Mouse (Mus musculus) hematopoietic stem cell, adult 5-6 weeks (primary cell): Measurements from ENCODE around the gene Abhd11. TPM values are rescaled to one million over a fixed set of nuclear protein-coding genes. Genes with fewer than 3 reads are reported as not detected.

Experiments used
- ATAC-seq, 2 experiments: fragments of 125-278 bp in 1 of 2; replicated peaks in 1 of 2; 2 replicates each; pipeline ENCODE4 v1.8.0; 2016 to 2017; ENCODE audit warnings: inconsistent platforms in 2 of 2, mild to moderate bottlenecking in 2 of 2, moderate number of reproducible peaks in 2 of 2, low read depth in 1 of 2, moderate TSS enrichment in 1 of 2; ENCODE audit not compliant: low FRiP score in 2 of 2, poor library complexity in 2 of 2, severe bottlenecking in 2 of 2, insufficient read depth in 1 of 2, low TSS enrichment in 1 of 2
- total RNA-seq: library from RNA; stranded (forward); fragments of 172-1452, 232-1000 nt; gene quantifications from 2 replicates; pipeline ENCODE4 v1.2.3, GENCODE M21; 2017

The Abhd11 gene
- total RNA-seq, 1 experiment from 2014 or later: 27.1 TPM

DNA sequence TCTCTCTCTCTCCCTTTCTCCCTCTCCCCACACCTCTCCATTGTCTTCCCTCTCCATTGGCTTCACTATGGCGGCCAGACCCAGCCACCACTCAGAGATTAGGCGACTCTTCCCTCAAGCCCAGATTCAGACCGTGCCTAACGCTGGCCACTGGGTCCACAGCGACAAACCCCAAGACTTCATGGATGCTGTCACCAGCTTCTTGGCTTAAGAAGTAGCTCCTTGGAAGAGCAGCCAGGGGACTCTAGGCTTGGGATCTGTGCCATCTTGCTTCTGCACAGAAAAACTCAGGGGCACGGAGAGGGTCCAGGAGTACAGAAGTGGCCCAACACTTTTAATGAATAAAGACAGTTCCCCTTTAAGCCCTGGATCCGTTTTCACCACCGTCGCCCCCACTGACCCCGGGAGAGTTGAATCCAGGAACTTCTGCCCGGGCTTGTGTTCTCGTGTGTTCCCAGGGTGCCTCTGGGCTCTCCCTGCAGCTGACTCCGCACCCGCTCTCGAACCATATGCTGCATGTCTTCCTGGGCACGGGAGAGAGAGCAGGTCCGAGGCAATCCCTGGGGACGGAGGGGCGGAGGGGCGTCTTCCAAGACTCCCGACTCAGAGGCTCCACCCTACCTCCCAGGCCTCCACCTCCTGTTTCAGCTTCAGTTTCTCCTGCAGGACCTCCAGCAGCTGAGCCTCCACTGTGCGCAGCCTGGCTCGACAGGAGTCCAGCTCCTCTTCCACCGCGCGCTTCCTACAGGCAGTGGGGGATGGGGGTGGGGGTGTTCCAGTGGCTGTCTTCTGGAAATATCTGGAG is 3.1 kb downstream of the Abhd11 start:
- ATAC-seq: no peak

DNA sequence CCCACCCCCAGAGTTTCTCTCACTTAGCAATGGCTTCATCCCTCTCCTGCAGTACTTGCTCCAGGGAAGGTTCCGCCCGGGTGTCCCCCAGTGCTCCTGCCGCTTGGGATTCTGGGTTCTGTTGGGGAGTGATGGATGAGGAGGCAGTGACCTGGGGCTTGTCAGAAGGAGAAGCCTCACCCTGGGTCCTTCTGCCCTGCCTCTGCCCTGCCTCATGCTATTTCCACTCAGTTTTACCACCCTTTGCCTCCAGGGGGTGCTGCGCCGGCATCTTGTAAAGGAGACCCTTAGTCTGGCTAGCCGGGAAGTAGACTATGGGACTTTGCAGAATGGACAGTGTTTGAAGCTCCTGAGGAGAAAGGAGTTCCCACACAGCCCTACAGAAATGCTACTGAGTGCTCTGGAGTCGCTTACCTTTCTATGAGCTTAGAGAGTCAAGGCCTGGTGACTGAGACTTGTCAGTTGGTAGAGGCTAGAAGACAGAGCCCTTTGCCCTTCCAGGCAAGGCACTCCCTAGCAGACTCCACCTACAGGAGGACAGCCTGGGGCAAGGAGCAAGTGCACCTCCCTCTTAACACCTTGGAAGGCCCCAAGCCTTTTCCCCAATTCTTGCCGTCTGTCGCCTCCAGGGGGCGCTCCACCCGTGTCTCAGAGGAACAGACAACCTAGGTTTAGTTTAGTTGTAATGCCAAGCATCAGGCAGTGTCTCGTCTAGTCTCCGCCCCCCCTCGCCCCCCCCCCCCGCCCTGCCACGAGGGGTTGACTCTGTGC is 3.9 kb downstream of the Abhd11 start:
- no peak for ATAC-seq

DNA sequence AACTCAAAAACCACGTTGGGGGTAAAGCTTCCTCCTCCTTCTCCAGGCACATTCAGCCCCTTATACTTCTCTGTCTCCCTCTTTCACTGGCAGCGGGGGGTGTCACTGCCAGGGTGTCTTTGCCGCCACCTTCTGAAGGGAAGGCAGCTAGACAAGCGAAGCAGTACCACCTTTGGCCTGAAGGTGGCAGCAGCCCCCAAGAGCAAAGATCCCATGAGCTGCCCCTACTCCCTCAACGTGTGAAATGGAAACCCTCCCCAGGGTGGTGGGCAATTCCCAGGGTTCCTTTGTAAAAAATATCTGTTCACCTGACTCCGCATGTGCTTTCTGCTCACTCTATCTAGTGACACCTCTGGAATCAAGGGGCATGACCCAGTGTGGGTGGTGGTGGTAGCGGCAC is 6.5 kb downstream of the Abhd11 start:
- peak; percentile 71 to 85 for ATAC-seq

DNA sequence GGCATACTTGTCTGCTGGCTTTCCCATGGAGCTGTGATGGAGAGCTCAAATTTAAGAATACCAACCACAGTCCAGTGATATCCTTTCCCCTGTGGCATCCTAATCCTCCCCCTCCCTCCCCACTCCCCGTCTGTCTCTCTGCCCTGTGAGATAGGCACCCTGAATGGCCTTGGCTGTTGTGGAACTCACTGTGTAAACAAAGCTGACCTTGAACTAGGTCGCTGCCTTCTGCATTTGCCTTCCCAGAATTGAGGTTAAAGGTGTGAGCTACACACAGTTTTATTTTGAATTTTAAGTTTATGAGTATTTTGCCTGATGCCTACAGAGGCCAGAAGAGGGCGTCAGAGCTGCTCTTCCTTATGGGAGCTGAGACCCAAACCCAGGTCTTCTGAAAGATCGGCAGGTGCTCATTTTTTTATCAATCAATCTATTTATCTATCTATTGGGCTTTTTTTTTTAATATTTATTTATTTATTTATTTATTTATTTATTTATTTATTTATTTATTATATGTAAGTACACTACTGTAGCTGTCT is 7.3 kb downstream of the Abhd11 start:
- no peak for ATAC-seq

DNA sequence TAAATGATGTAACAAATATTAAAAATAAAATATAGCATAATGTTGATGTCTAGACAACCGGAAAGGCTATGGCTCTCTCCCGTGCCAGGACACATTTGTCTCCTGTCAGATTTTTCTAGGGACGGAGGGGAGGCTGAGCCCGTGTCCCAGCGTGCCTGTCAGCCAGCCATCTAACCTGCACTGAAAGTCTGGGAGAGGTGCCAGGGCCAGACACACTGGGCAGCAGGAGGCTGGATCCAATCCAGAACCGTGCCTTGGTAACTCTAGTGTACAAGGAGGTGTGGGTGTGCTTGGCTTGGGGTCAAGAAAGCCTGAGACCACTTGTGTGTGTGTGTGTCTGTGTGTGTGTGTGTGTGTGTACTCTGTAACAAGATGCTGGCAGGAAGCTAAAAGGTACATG is 12.9 kb downstream of the Abhd11 start:
- ATAC-seq: no peak

DNA sequence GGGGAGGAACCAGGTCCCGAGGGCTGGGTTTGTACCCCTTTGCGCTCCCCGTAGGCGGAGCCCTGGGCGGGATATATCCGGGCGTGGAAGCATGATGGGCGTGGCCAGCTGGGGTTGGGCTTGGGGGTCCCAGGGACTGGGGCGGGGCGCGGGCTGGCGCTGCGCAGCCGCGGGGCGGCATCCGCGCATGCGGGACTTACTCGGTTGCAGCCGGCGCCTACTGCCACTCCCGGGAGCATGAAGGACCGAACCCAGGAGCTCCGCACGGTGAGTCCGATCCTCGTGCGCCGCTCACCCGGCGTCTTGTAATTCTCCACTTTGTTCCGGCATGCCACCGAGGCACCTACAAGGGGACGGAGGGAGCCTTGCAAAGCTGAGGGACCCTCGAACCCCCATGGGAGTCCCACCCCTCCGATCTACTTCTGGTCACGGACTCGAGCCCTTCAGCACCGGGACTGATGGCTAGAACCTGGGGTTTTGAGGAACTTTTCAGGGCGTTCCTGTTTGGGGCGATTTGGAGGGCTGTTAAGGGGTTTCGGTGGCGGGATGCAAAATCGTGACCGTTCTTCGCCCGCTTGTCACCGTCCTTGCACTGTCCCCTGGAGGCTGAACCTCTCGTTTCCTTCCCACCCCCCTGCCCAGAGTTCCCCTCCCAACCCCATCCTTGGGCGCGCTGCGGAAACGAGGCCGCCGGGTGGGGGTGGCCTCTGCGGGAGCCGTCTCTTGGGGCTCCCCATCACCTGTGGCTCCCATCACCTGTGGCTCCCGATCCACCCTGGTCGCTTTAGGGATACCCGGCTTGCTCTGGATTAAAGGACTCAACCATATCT is 14.6 kb downstream of the Abhd11 start, which contains the start of gene Stx1a:
TSS of gene Stx1a (plus strand) at position 139 of the 830 bp plus-strand sequence.
- peak in 1 of 2 experiments; percentile 20; a peak in 2 of 4 replicates for ATAC-seq

DNA sequence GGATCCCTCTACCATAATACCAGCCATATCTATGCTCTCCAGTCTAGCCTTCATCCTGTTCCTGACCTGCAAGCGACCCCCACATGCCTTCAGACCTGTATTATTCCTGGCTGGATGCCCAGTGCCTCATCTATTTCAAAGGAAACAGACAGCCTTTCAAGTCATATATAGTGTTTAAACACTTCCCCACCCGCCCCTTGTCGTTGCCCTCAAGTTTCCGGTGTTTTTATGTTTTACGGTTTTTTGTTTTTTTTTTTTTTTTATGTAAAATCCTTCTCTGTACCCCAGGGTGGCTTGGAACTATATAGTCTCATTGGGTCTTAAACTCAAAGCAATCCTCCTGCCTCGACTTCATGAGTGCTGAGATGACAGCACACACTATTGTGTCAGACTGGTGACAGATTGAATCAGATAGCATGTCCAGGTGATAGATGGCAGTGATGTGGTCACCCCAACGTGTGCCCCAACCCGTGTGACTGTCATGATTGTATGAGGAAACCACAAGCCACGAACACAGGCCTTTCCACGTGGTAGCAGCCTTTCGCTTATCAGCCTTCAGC is 15.8 kb downstream of the Abhd11 start:
- ATAC-seq: peak; percentile 60 to 63

DNA sequence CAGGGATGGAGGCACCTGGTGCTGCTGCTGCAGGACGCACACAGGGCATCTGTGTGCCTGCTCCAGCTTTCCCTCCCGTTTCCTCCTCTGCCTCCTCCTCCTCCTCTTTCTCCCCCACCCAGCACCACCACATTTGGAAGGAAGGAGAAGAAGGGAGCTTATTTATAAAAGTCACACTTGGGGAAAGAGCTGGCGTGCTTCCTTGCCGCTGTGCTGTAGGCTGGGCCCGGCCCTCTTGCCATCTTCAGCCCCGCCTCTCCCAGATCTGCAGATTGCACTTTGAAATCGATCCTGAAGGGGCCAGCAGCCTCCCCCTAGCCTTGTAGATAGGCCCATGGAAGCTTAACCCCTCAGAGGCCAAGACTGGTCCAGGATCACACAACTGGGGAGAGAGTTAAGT is 16.9 kb downstream of the Abhd11 start:
- no peak for ATAC-seq

DNA sequence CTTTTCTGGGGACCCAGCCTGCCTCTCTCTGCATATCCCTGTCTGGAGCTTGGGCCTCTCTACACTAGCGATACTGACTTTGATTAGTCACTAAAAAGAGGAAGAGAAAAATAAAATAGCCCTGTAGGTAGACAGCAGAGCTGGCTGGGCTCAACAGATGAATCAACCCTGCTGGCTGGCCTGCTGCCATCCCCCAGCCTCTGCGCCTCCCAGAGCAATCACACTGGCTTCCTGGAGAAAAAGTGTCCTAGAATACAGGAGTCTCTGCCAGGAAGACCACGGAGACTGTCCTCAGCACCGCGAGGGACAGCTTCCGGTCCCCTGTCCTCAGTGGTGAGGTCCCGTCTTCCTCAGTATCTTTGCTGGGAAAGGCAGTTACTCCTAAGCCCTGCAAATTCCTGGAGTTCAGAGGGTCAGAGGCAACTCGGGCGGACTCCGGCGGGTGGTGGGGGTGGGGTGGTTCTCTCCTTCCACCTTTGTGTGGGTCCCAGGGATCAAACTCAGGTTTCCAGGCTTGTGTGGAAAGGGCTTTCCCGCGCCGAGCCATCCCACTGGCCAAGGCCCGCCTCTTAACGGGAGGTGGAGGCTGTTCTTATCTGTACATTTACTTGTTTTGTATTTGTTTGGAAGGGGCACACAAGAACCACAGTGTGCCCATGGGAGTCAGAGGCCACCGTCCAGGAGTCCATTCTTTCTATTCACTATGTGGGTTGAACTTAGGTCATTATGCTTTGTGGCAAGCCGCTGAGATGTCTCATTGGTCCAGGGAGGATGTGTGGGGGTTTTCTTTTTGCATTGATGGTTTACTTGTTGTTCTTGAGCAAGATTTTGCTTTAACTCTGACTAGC is 20.3 kb downstream of the Abhd11 start:
- ATAC-seq: peak; percentile 52 to 68; a peak in 3 of 4 replicates

DNA sequence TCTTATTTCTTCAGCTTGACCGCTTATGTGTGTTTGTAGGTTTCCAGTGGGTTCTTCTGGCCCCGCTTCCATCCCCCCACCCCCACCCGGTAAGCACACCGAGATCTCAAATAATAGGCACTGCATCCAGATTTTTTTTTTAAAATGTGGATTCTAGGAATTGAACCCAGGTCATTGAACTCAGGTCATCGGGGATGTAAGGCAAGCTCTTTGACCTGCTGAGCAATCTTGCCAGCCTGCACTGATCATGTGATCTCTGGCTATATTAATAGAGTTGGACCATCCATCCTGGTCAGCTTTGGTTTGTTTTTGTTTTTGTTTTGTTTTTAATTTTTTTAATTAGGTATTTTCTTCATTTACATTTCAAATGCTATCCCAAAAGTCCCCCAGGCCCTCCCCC is 23.6 kb downstream of the Abhd11 start:
- no peak for ATAC-seq

DNA sequence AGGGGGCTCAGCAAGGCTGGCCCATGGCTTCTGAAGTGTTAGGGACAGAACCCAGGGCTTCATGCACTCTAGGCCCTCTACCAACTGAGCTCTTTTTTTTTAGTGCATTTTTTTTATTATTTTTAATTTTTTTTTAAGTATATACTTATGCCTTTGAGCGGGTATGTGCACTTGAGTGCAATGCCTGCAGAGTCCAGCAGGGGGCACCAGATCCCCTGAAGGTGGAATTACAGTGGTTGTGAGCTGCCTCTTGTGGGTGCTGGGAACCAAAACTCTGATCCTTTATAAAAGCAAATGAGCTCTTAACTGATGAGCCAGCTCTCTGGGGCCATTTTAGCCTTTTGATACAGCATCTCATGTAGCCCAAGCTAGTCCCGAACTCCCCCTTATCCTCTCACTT is 25.6 kb downstream of the Abhd11 start:
- ATAC-seq: no peak

DNA sequence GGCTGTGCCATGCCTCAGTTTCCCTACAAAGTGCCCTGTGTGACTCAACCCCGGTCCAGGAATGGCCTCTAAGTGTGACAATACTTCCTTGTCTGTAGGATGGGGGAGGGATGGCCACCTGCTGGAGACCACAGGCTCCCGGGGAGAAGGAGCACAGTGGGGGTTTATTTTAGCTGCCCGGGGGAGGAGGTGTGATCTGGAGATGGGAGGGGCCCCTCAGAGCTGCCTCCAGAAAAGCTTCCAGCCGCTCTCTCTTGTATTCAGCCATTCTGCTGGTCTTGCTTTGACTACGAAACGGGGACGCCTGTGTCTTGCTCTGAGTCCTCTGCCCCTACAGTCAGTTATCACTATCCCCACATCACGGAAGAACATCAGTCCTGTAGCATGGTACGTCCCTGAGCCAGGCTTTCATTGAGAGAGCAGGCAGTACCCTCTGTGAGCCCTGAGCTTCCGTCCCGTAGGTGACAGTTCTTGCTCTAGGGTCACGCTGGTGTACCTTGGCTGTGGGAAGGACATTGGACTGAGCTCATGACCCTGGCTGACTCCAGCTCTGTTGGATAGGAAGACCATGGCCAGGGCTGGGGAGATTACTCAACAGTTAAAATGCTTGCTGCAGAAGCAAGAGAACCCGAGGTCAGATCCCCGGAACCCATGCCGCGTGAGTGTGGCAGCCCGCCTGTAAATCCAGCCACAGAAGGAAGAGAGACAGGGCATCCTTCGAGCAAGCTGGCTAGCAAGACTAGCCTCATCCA is 26.8 kb downstream of the Abhd11 start:
- ATAC-seq: no peak

DNA sequence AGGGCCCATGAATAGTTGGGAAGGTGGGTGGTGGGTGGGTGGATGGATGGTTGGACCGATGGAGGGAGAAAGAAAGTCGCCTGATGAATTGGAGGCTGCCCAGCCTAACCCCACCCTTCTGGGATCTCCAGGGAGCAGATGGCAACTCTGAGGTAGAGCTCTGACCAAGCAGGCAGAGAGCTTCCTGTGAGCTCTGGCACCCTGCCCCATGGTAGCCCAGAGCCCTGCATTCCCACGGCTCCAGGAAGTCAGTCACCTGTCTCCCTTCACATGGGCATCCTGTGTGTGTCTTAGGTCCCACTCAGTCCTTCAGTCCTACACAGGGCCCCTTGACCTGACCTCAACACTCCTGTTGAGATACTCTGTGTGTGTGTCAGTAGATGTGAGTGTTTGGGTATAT is 29.0 kb downstream of the Abhd11 start:
- no peak for ATAC-seq

DNA sequence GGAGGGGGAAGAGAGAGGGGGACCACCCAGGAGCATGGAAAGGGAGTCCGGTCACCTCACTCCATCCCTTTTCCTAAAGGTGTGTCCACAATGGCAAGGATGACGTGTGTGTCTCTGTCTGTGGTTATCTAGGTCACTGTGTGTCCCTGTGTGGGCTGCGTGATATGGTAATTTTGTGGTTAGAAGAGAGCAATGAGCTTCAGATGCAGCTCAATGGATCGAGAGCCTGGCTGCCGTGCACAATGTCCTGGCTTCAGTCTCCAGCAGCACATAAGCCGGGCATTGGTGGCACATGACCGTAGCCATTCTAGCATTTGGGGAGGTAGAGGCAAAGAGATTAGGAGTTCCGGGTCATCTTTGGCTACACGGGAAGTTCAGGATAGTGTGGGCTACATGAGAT is 30.6 kb downstream of the Abhd11 start:
- ATAC-seq: 0 out of 4 replicates have a peak, but pooled peaks of 1 of the 2 experiments have one; percentile 19

DNA sequence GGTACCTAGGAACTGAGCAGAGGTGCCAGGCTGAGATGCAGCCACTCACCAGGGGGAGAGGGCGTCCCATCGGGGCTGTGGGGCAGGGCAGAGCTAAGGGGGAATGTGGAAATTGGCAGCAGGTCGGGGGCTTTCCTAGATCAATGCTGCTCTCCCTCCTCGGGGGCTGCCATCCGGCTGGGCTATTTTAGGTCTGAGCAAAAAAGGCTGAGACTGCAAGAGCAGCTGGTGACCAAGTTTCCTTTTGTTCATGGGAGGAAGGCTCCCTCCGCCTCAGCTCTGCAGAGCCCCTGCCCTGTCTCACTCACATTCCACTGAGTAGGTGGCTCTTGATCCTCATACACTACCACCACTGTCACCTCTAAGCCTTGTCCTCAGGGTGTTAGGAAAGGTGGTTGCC is 31.1 kb downstream of the Abhd11 start:
- 0 out of 4 replicates have a peak, but pooled peaks of 1 of the 2 experiments have one; percentile 23 for ATAC-seq

DNA sequence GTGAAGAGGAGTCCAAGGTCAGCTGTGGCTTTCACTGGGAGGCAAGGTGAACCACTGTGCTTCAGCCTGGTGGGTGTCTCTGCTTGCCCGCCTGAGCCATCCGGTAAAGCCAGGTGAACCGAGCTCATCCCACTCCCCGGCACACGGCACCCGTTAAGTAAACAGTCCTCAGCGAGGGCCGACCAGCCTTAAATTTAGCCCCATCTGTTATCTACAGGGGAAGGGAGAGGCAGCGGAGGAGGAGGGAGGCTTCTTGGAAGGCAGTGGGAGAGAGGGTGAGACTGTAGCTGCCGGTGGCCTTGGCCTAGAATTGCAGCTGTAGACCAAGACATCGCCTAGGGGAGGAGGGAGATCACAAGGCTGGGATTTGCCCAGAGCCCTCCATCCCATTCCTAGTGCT is 31.8 kb downstream of the Abhd11 start:
- no peak for ATAC-seq
